Mouse (Mus musculus) adrenal gland, postnatal 10 days (tissue): Measurements from ENCODE around the gene Pml. TPM values are rescaled to one million over a fixed set of nuclear protein-coding genes. Genes with fewer than 3 reads are reported as not detected.
"Not testable (repeated sequence)": the region's sequence is repeated elsewhere in the genome, so short reads cannot be mapped to it uniquely, and the experiment has no call there.

Source experiments
- DNase-seq: peaks from one replicate; pipeline ENCODE4 v3.0.0; 2021; ENCODE audit warnings: mixed read lengths
- total RNA-seq, 2 experiments: library from RNA; stranded (reverse); gene quantifications; 2 replicates each; pipeline ENCODE4 v1.2.3; 2021

Pml gene
- total RNA-seq, 2 experiments from 2014 or later: 21.8 to 25.6 TPM

DNA sequence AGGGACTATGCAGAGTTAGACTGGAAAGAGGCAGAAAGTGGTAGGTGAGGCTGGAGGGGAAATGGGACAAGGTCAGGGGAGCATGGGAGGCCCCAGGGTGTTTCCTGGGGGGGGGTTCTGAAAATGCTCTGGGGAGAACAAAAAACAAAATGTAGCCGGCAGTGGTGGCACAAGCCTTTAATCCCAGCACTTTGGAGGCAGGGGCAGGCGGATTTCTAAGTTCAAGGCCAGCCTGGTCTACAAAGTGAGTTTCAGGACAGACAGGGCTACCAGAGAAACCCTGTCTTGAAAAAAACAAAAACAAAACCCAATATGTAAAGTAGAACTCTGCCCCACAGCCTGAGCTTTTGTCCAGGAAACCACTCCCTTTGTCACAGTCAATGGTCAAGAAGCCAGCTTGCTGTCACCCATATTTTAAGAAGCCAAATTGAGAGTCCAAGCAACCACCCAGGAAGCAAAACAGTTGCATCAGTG is 22.5 kb upstream of the Pml start:
- no peak for DNase-seq

DNA sequence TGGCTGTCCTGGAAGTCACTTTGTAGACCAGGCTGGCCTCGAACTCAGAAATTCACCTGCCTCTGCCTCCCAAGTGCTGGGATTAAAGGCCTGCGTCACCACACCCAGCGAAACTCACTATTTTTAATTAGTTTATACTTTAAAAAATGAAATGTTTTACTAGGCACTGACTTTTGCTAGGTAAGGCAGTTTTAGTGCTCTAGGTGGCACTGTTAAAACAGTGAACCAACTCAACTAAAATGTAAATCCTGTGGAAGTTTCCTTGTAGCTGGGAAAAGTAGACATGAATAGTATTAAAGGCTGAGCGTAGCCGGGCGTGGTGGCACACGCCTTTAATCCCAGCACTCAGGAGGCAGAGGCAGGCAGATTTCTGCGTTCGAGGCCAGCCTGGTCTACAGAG is 22.0 kb upstream of the Pml start:
- not testable (repeated sequence) for DNase-seq

DNA sequence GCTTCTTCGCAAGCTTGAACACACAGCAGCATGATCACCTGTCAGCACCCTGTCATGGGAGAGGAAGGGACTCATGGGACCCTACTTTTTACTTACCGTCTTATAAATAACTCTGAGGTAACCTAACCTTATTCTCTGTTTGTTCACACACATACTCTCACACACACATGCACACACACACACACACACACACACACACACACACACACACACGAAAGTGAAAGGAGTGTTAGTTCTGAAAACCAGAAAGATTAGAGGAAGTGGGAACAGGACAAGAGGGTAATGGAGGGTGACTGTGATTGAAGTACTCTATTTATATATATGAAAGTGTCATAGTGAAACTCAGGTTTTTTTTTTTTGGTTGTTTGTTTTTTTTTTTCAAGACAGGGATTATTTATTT is 21.5 kb upstream of the Pml start:
- no peak for DNase-seq

DNA sequence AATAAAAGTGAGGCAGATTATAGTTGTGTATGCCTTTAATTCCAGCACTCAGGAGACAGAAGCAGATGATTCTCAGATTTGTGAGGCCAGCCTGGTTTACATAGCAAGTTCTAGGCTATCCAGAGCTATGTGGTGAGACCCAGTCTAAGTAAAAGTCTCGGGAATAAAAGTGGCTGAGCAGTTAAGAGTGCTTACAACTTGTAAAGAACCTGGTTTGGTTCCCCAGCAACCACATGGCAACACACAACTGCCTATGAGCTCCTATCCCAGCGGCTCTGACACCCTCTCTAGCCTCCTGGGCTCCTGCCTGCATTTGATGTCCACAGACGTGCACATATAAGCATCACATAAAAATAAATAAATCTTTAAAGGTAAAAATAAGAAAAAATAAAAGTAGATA is 20.5 kb upstream of the Pml start:
- no peak for DNase-seq

DNA sequence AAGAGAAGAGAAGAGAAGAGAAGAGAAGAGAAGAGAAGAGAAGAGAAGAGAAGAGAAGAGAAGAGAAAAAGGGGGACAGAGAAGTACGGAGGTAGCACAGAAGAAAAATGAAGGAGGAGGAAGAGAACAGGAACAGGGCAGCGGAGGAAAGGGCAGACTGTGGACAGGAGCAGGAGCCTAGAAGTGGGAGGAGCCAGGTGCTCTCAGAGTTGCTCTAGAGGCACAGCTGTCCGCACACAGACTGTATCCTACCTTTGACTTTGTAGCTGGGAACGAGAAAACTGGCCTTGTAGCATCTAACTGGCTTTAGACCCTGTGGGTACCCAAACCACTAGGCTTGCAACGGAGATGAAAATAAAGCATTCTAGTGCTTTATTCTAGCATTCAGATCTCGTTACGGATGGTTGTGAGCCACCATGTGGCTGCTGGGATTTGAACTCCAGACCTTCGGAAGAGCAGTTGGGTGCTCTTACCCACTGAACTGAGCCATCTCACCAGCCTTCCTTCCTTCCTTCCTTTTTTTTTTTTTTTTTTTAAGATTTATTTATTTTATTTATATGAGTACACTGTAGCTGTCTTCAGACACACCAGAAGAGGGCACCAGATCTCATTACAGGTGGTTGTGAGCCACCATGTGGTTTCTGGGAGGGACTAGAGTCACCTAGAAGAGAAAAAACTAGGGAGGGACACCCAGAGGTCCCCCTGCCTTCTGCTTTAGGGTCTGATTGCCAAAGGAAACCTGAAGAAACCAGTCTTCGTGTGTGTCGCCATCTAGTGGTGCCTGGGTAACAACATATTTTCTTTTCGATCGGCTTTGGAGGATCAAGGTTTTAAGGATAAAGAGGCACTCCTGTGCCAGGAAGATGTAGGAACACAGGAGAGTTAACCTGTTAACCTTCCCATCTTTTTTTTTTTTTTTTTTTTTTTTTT is 19.1 kb upstream of the Pml start:
- DNase-seq: peak; percentile 75

DNA sequence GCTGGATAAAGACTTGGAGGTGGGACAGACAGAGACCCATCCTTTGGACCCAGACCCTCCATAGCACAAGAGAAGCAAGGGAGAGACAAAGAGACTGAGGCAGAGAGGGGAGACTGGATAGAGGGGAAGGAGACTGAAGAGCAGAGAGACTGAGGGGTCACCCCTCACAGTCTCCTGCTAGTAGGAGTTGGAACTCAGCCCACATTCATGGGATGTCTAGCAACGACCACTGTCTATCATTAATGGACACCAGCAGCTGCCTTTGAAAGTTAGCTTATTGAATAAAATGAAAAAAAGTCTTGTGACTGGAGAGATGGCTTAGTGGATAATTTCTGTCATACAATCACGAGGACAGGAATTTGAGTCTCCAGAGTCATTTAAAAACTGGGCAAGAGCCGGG is 17.5 kb upstream of the Pml start:
- DNase-seq: no peak

DNA sequence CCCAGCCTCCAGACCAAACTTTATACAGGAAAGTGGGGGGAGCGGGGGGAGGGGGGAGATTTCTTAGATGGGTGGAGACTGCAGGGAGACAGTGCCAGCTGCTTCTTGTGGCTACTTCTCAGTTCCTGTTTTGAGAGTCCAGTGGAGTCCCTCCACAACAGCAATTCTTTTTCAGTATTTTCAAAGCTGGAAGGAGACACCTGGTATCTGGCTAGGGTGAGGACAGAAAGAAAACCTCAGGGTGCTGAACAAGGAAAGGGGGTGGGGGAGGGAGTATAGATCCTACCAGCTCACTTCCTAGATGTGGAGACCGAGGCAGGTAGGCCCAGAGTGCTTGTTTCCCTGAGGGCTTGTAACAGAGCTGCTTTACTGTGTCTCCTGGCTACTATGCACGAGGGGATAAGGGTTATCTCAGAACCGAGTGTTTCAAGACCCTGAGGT is 17.0 kb upstream of the Pml start:
- no peak for DNase-seq

DNA sequence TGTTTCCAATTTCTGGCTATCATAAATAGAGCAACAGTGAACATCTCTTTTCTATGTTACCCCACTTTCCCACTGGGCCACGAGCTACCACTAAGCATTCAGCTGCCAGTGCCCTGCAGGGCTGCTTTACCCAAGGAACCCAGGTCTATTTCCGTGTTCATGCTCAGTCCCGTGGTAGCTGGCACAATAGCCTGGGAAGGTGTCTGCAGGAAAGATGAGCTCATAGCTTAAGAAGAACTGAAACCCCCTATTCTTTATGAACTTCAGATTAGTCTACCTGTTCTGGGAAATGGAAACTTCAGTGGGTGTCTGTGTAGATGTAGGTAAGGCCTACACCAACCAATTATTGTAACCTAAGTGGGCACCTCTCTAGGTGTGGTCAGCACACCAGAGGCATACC is 15.8 kb upstream of the Pml start:
- no peak for DNase-seq

DNA sequence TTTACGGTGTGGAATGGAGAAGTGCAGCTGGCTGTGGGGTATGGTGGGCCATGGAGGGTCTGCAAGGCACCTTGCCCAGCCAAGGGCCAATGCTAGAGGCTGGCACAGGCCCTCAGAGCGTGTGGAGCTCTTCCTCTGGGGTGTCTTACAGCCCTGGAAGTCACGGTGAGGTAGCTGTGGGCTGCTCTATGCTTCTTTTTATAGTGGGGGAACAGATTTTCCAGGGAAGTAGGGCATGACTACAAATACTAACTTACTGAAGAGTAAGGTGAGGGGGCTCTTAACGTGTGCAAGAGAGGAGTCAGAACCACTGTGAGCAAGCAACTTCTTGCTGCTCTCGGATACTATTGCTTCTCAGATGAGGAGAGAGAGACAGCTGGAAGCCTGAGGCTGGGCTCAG is 12.9 kb upstream of the Pml start:
- no peak for DNase-seq

DNA sequence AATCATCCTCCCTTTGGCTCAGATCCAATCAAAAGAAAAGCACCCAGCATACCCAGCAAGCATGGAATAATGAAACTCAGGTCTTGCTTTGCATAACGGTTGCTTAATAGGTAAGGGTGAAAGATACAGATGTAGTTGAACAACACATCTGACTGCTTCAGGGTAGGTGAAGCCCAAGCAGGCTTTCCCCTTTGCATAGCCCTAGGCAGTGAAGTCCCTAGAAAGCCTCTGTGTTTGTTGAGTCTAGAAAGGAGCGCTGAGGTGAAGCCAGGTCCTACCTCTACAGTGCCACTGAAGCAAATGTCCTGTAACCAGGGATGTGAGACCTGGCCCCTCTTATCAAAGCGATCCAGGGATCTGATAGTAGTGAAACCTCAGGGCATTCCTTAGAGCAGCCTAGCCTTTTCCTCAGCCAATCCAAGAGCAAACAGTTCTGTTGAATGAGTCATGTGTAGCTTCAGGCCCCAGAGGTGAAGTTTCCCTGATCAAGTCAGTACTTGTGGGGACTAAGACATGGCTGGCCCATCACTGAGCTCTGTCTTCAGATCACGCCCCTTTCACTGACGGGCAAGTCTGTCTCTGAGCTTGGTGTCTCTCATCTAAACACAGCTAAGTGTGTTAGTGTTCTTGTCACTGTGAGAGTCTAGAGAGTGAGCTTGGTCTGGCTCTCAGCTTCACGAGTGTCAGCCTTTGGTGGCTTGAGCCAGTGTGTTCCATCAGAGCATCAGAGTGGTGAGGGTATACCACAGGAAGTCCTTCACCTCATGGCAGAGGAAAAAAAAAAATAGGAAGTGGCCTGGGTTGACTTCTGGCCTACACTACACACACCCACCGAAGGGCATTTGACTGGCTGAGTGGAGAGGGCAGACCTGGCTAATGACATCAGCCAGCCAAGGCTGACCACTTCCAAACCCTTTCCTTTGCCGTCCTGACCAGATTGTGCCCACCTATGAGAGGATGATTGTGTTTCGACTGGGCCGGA is 6.4 kb upstream of the Pml start:
- DNase-seq: no peak

DNA sequence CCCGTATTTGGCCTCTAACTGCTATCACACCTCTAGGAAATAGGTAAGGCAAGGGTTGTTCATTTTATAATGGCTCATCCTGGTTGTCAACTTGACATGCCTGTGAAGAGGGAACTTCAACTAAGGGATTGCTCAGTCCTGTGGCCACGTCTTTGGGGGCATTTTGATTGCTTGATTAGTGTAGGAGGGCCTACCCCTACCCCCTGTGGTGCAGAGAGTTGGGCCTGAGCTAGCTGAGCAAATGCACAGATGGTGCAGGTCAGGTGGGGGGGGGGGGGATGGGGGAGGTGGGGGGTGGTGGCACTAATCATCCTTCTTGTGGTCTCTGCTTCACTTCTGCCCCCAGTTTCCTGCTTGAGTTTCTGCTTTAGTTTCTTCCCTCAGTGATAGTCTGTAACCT is 5.5 kb upstream of the Pml start:
- DNase-seq: no peak

DNA sequence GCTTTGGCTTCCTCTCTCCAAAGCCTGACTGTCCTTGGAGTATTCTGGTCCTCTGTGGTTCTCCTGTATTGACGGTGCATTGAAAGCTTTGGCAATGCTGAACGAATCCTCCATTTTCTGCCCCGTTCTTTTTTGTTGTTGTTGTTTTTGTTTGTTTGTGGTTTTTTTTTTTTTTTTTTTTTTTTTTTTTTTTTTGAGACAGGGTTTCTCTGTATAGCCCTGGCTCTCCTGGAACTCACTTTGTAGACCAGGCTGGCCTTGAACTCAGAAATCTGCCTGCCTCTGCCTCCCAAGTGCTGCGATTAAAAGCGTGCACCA is 4.2 kb upstream of the Pml start:
- DNase-seq: not testable (repeated sequence)

DNA sequence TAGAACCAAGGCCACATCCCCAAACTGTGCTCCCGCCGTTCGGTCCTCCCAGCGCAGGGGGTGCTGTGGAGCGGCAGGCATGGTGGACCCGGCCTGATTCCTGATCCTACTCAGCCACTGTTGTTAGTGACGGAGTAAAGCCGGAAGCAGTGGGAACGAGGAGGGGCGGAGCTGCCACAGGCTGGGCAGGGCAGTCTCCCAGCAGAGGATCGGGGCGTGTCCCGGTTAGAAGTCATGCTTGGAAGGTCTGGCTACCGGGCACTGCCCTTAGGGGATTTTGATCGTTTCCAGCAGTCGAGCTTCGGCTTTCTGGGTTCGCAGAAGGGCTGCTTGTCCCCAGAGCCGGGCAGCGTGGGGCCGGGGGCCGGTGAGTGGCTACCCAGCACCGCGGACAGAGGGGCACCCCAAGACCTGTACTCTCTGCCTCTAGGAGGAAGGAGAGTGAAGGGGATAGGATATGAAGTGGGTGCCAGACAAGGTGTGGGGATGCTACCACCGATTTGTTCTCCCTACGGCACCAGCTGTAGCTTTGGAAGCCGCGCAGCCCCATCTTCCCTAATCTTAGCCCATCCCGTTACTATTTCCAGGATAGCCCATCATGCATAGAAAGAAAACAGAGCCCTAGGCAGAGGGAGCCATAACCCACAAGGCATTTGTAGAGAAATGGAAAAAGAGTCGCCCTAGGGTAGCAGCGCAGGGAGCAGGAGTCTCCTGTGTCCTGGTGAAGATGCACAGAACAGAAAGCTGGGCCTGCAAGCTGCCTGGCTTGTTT is 3.6 kb upstream of the Pml start, which contains the start of gene Stoml1:
Stoml1 (plus strand) TSS at position 132 of the 772 bp plus-strand sequence.
- DNase-seq: peak; percentile 97

DNA sequence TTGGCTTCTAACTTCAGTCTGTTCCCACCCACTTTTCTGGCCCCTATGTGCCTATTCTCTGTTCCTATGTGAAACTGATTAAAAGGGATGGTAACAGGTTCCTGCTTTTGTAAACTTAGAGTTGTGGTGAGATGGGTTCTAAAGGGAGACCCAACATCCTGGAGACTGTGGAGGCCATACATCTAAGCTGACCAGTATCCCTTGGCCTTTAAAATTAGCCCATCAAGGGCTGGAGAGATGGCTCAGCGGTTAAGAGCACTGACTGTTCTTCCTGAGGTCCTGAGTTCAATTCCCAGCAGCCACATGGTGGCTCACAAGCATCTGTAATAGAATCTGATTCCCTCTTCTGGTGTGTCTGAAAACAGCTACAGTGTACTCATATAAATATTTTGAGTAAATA is 1.1 kb upstream of the Pml start:
- DNase-seq: not testable (repeated sequence)

DNA sequence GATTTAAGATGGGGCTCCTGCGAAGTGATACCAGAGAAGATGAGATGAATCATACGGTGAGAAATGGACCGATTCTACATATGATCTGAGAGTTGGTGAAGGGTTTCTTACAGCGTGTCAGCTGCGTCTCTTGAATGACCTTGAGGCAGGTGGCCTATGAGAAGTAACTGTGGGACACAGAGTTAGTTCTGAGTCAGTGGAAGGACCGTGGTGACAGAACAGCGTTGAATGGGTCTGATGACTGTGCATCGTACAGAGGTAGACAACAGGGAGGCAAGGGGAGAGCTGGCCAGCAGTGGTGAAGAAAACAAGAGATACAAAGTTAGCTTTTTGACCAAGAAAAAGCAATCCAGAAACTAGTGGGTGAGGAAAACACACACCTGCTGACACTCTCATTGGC is 736 bp upstream of the Pml start:
- no peak for DNase-seq

DNA sequence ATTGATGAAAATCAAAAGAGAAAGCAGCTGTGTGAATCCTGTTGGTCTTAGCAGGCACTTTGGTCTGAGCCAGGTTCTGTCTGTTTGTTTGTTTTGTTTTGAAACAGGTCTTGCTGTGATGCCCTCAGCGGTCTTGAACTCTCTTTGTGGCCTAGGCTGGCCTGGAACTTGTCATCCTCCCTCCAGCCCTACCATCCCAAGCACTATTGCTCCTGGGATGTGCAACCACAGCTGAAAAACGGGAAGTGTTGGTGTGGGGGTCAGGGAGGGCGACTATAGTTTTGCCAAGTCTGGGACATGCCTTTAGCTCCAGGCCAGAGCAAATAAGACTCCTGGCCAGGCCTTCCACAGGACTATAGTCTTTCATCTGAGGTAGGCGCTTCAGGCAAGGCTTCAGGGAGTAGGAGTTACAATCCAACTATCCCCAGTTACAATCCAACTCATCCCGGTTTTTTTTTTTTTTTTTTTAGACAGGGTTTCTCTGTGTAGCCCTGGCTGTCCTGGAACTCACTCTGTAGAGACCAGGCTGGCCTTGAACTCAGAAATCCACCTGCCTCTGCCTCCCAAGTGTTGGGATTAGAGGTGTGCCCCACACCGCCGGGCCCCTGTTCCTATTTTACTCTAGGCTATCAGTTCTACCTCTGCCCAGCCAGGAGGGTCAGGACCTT is 706 bp downstream of the Pml start:
- no peak for DNase-seq

DNA sequence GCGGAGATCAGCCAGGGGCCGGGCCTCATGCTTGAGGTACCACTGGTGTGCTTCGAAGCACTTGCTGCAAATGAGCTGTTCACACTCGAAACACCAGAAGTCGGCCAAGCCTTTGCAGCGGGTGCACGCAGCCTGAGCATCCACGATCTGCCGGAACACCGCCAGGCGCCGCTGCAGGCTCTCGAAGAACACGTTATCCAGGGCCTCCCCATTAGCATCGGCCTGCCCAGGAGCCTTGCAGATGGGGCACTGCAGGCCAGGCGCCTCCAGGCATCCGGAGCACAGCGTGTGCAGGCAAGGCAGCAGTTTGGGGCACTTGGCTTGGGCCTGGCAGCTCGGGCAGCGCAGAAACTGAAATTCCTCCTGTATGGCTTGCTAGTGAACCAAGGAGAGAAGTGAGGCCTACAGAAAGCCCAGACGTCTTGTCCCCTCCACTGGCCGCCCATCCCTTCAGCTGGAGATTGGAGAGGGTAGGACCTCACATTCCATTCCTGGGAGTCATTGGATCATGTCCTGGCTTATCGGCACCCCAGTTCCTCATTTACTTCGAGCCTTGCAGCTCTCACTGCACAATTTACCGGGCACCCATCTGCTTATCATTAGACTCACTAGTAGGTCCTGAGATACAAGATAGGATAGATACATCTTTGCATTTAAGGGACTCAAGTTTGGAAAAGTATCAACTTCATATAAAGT is 2.4 kb downstream of the Pml start:
- peak; percentile 89 for DNase-seq

DNA sequence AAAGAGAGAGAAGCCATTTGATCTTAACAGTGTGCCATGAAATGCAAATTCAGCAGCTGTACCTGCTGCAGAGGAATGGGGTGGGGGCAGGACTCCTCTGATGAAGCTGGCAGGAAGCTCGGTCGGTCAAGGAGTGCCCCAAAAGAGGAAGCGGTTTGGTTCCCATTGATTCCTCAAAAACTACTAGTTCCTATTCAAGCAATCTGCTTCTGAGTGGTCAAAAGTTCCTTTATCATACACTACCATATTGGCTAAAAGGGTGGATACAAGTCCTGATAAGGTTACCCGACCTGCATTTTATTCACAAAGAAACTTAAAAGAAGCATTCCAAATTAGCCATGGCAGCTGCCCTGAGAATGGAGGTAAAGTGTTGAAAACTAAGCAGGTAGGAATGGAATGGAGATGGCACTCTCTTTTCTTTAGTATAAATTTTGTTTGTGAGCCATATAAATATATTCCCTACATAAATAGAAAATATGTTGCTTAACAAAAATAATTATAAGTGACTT is 3.4 kb downstream of the Pml start:
- no peak for DNase-seq

DNA sequence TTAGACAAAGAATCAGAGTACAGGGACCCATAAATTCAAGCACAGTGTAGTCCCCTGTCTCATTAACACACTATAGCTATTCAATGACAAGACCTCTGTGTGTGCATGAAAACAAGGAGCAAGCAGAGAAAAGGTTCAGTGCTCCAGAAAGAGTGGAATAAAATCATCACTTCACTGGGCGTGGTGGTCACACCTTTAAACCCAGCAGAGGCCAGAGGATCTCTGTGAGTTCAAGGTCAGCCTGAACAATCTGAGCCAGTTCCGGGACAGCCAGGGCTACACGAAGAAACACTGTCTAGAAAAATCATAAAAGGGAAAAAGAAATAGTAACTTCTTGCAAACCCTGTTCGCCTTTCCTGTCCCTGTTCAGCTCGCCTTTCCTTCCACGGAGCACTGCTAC is 5.9 kb downstream of the Pml start:
- DNase-seq: no peak

DNA sequence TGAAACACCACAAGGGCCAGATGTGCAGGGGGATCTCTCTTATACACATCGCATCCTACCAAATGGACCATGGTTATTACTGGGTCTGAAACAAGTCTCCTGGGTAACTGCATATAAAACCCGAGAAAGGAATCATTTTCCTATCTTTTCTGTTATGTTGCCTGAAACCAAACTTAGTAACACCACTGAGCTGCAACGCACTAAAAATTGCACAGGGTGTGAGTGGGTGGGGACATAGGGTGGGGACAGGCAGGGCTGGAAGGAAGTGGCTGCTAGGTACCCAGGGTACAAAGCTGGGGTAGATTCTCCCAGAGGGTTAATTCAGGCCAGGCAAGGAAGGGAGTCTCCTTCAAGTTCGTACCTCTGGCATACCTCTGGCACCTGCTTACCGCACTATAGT is 6.9 kb downstream of the Pml start:
- DNase-seq: no peak
